Comparison of ENCODE assay signal across 8 mouse cellular contexts in genomic region chr17:47873341-47873791, GRCm38 (mm10). TPM values are rescaled to one million over a fixed set of nuclear protein-coding genes. Genes with fewer than 3 reads are reported as not detected.
A peak's percentile ranks its signal among the peaks of the same experiment; 100 is the strongest.
DNase-seq lines count a peak whose midpoint lies in the region; TF ChIP-seq lines count a peak whose summit lies in the region.

No protein-coding gene starts in this region.

- 2% methylated on average over 9 of the region's 9 CpGs for WGBS in macrophage (ENCODE audit: missing documents)

- intact Hi-C loops in left cerebral cortex, adult 2 months (cut with DNase I), result loop anchor here (1.0 to 10.0 kb wide), 4 partner anchors 51 to 461 kb away; partner anchors contain the start of gene Foxp4

- H3K36me3 ChIP-seq in macrophage (ENCODE audit: inconsistent target), result no peaks in the 10 kb centered on the region

- peak; percentile 88 for DNase-seq in T-cell, adult 2 months (ENCODE audit: low spot score)
- peak; percentile 67 to 86 for DNase-seq in cerebellum, postnatal 4 days (ENCODE audit: low spot score in 2 of 2)
- peak; percentile 78 to 79 for DNase-seq in gastrocnemius, adult 8-10 months (ENCODE audit: low spot score in 2 of 2)
- DNase-seq in hindlimb bud, embryonic 11.5 days (ENCODE audit: extremely low spot score, low read depth, low spot score), result peak; percentile 49
- DNase-seq in left cerebral cortex, adult 2 months (ENCODE audit: extremely low spot score in 1 of 2, low spot score in 2 of 2), result peak; percentile 84 to 89
- DNase-seq in right cerebral cortex, adult 2 months (ENCODE audit: low spot score in 2 of 2), result peak; percentile 93 to 95
- DNase-seq in urinary bladder, postnatal 10 days (ENCODE audit: low spot score), result peak; percentile 47

- H3K27ac ChIP-seq in left cerebral cortex, adult 2 months, result peak overlapping the region; percentile 67
- no peak overlapping the region for H3K27ac ChIP-seq in macrophage

- TF ChIP-seq CTCF in left cerebral cortex, adult 2 months (IDR thresholded peaks at IDR 0.05), result peak; percentile 93

- H3K4me3 ChIP-seq in left cerebral cortex, adult 2 months, result peak overlapping the region; percentile 26; the same call in 1 of the 2 replicates
- peak overlapping the region; percentile 7; the same call in 1 of the 2 replicates for H3K4me3 ChIP-seq in macrophage (ENCODE audit: inconsistent target)

- H3K79me2 ChIP-seq in macrophage (ENCODE audit: inconsistent target), result no peaks in the 10 kb centered on the region

RNA-seq across cellular contexts. Expression of gene Mdfi, which starts 38.9 kb away (rescaled TPM):
- total RNA-seq in gastrocnemius, adult 8-10 months (2022), result 1 to 10 TPM in 1 of 4 experiments, under 1 TPM in 3; 0.32 to 1.4 (median 0.55) TPM
- under 1 TPM in 1 of 2 experiments, not detected in 1; 0.48 TPM for total RNA-seq in left cerebral cortex, adult 2 months (2021)
- total RNA-seq in macrophage (2018; cell fraction: chromatin; rRNA removed), result 1 to 10 TPM in 2 of 26 experiments, under 1 TPM in 1, not detected in 23; 0.49 to 1.9 (median 1.1) TPM
- under 1 TPM in 6 of 26 experiments, not detected in 20; 0.09 to 0.58 (median 0.25) TPM for total RNA-seq in macrophage (2018; cell fraction: cytosol; rRNA removed)
- 1 to 10 TPM in 1 of 26 experiments, under 1 TPM in 1, not detected in 24; 0.98 to 1.1 TPM for total RNA-seq in macrophage (2018; cell fraction: nucleus; rRNA removed)
- 0.22 to 0.40 TPM in 2 of 3 replicates, not detected in the other for polyA plus RNA-seq in macrophage (2018)

RNA-seq across cellular contexts. Expression of gene Foxp4, which starts 51.1 kb away (rescaled TPM):
- total RNA-seq in gastrocnemius, adult 8-10 months (2022), result 1 to 10 TPM; 5.9 to 7.8 (median 6.6) TPM
- 10 to 100 TPM; 43.1 to 50.6 TPM for total RNA-seq in left cerebral cortex, adult 2 months (2021)
- 100 to 1,000 TPM in 11 of 26 experiments, 10 to 100 TPM in 13, 1 to 10 TPM in 2; 6.6 to 906 (median 27.6) TPM for total RNA-seq in macrophage (2018; cell fraction: chromatin; rRNA removed)
- 100 to 1,000 TPM in 1 of 26 experiments, 10 to 100 TPM in 8, 1 to 10 TPM in 17; 5.7 to 104 (median 8.1) TPM for total RNA-seq in macrophage (2018; cell fraction: cytosol; rRNA removed)
- 100 to 1,000 TPM in 8 of 26 experiments, 10 to 100 TPM in 13, 1 to 10 TPM in 5; 3.7 to 438 (median 37.8) TPM for total RNA-seq in macrophage (2018; cell fraction: nucleus; rRNA removed)
- 4.3 to 5.2 TPM (median 4.9 TPM) in 3 replicates for polyA plus RNA-seq in macrophage (2018)

Comparison
In these comparisons a context has a peak if more than half of its experiments do, and no peak if none do; other contexts are left out.
1. RNA of gene Foxp4, which starts 51.1 kb away (total RNA-seq): 43.1 to 50.6 TPM in left cerebral cortex, adult 2 months; 5.9 to 7.8 TPM in gastrocnemius, adult 8-10 months; every median in the first group is over 4 times any median in the second.
2. Peak in every context shown above with its lines, with median percentiles within 50 percentile points of each other: DNase-seq.